Mouse (Mus musculus): ENCODE data around the gene Rtn4rl2.

DNA sequence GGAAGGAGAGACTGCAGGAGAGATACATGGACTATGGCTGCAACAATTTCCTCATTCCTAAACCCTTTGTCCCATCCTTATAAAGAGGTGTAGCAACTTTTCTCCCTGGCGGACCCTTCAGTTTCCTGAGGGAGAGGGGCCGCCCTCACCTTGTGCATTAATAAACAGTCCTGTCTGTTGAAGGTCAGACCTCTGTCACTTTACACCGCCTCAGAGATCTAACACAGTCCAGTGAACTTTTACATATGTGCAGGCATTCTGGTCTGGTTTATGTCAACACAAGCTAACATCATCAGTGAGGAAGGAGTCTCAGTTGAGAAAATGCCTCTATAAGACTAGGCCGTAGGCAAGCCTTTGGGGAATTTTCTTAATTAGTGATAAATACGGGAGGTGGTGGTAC lies 27.4 kb upstream of the Rtn4rl2 start:
- TF ChIP-seq CTCF (IDR thresholded peaks at IDR 0.05; ENCODE audit: borderline replicate concordance, insufficient read depth, low read depth, low read length) (no peak), POLR2A (IDR thresholded peaks at IDR 0.05; ENCODE audit: borderline replicate concordance, insufficient read depth, low read length) (no peak)

Data from cerebellum, adult 2 months (tissue).